Mouse (Mus musculus): ENCODE results near the gene Gm49661.

- no peak for TF ChIP-seq POLR2A (IDR thresholded peaks at IDR 0.05; ENCODE audit: control insufficient read depth, low read depth, low read length)
- no peak for TF ChIP-seq CTCF (IDR thresholded peaks at IDR 0.05; ENCODE audit: control insufficient read depth, insufficient read depth, insufficient replicate concordance, low read depth, low read length)
Observed at GRCm38 (mm10) chr8:84970135-84970790, 1.0 kb upstream of the Gm49661 start.
